Mouse (Mus musculus): ENCODE results near the gene Gm21954. TPM values are rescaled to one million over a fixed set of nuclear protein-coding genes. Genes with fewer than 3 reads are reported as not detected.

Gm21954 gene
- total RNA-seq, 2 experiments from 2014 or later = not detected

DNA sequence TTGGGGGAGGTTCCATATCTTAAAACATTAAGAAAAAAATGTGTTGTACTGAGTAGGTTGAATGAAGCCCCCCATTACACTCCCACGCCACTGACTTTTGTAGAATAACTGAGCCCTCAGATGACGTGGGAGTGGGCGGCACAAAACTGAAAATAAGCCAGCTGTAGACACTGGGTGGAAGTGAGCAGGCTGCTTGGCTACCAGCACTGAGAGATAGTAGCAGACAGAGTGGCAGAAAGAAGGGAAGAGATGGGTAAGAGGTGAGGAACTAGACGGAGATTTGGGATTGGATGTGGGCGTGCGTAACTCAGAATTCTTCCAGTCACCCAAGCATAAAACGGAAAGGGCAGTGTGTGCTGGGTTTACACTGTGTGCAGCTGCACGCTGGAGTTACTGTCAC, 6.2 kb downstream of the Gm21954 start:
- ATAC-seq (replicated peaks; ENCODE audit: low FRiP score, poor library complexity, severe bottlenecking) = no peak

DNA sequence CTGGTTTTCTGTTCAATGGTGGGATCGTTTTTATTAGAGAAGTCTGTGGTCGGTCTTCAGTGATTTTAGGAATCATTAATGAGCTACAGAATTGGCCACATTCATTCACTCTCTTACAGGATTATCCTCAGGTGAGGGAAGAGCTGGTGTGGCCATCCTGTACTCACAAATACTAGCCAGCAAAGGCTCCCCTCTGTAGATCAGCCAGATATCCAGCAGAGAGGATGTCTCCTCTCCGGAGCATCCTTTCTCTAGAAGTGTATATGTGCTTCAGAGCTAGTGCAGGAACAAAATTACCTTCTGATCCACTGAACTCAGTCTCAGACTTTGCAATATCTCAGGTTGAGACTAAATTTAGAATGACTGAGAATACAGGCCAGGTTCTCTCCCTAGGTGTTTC, 7.8 kb downstream of the Gm21954 start:
- no peak for ATAC-seq (replicated peaks; ENCODE audit: low FRiP score, poor library complexity, severe bottlenecking)

DNA sequence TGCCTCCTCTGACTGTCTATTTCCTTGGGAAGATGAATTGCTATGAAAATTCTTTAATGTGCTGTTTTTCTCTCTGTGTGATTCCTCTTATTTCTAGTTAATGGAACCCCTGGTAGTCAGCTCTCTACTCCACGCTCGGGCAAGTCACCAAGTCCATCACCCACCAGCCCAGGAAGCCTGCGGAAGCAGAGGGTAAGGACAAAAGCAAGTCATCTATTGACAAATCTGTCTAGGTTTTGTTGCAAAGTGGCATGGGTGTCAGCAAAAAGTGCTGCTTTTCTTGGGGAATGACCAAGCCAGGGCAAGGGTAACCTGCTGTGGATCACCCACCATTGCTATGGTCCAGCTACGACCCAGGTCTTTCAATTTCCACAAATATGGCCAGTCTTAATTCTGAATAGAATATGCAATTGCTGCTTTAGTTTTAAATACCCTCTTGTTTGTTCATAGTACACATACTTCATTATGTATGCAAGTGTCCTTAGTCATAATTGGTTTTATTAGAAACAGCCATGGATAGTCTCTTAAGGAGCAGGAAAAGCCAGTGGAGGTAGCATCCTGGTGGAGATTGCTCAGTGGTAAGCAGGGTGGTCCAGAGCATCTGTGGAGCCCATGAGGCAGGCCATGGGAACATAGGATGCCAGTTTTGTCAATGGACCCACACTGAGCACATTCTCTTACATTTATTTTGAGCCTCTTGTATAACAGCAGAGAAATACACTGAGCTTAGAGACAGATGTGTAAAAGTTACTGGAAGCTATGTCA, 8.9 kb downstream of the Gm21954 start:
- no peak for ATAC-seq (replicated peaks; ENCODE audit: low FRiP score, poor library complexity, severe bottlenecking)

DNA sequence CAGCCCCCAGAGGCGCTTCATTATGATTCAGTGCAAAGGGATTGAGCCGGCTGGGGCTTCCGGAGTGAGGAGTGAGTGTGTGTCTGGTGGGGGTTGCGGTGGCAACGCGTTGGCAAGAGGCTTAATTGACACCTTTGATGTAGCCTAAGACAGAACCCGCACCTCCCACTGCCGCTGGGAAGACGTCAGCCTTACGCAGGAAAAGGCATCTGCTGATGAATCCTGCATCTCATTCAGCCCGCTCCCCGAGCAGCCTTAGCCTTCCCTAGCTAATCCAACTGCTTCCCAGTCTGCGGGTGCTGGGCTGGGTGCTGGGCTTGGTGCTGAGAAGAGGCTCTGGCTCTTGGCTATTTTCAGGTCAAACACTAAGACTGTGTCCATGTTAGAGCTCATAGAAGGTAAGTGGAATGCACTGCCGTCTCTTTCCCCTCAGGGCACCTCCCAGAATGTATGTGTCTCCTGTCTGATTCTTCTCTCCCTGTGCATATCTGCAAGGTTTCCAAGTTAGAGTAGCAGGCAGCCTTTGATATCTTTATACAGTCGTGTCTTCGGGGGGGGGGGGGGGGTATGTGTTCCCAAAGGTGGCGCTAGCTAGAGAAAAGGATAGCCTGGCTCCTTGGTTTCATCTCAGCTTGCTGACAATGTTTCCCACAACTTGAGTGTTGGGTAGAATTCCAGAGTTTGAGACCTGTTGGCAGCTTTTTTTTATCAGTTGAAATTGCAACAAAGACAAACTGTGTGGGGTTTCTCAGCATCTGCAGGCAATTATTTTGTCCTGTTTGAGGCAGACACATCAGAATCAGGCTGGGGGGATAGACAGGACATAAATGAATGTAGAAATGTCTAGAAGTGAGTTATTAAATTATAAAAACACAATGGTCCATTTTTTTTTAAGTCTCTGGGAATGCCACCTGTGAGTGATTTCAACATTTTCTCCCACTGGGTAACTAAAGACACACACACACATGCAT, 10.0 kb downstream of the Gm21954 start:
- ATAC-seq (replicated peaks; ENCODE audit: low FRiP score, poor library complexity, severe bottlenecking) = no peak

DNA sequence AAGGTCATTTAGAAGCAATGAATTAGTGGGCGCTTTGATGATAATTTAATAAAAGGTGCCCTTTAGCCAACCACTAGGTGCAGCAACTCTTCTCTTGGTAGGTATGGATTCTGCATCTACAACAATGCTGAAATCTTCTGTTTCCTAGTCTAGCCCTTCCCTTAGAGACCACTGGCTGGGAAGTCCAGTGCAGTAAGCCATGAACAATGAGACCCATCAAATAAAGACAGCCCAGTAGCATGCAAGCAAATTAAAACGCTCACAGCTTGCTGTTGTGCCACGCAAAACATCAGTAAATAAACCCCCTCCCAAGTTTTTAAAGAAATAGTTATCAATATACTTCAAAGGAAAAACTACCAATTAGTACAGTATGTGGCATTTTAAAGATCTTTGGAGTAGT, 10.9 kb downstream of the Gm21954 start:
- no peak for ATAC-seq (replicated peaks; ENCODE audit: low FRiP score, poor library complexity, severe bottlenecking)

DNA sequence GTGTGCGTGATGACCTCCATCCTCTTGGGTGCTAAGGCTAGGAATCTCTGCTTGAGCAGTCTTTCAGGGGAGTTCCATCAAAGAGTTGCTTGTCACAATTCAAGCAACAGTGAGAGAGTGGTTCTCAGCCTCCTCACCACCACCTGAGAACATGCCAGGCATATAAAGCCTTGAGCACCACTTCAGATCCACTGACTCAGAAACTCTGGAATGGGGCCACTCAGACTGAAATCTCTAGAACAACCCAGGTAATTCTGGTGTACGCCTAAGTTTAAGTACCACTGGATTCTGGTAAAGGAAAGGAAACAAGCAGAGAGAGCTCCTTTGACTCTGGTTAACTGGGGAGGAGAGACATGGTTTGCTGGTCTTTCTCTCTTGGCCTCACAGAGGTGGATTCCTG, 19.5 kb downstream of the Gm21954 start:
- ATAC-seq (replicated peaks; ENCODE audit: low FRiP score, poor library complexity, severe bottlenecking) = no peak

DNA sequence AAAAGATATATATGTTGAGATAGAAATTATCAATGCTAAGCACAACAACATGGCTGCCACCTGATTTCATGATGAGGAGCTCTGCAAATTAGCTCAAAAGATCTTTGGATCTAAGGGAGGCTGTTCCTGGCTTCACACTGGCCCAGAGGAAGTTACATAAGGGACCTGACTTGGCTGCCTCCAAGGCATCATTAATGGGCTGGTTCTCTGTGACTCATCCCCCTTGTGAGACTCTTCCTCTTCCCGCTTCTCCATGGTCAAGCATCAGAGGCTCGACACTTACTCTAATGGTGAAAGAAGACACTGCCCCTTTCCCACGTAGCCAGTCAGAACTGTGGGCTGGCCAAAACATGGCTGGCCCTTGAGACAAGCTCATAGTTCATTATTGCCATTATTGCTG, 20.1 kb downstream of the Gm21954 start:
- ATAC-seq (replicated peaks; ENCODE audit: low FRiP score, poor library complexity, severe bottlenecking) = no peak

DNA sequence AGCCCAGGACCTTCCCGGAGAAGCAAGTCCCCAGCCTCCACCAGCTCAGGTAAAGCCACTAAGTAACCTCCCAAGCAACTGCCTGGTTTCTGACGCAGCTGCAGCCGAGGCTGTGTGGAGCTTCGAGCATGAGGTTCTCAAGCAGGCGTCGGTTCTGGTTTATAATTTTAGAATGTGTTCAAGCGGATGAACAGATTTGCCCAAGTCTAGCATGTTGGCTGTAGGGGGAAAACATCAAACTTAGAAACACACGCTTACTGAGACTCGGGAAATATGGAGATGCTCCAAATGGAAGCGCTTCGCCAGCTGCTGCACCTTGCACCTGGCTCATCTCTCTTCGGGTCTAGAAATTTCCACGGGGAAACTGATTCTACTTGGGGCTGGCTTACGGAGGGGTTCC, 21.0 kb downstream of the Gm21954 start:
- ATAC-seq (replicated peaks; ENCODE audit: low FRiP score, poor library complexity, severe bottlenecking) = no peak

DNA sequence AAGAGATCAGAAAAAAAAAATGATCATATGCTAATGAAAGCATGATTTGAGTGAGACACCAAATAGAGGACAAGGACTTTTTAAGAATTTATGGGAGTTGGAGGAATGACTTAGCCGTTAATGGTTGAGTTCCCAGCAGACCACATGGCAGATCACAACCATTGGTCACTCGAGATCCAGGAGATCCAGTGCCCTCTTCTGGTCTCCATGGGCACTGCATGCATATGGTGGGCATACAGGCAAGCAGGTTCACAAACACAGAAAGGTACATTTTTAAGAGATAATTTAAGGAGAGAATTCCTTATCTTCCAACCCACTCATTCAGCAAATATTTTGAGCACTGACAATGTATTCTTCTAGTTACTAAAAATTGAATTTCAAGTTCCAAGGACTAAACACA, 22.9 kb downstream of the Gm21954 start:
- no peak for ATAC-seq (replicated peaks; ENCODE audit: low FRiP score, poor library complexity, severe bottlenecking)

DNA sequence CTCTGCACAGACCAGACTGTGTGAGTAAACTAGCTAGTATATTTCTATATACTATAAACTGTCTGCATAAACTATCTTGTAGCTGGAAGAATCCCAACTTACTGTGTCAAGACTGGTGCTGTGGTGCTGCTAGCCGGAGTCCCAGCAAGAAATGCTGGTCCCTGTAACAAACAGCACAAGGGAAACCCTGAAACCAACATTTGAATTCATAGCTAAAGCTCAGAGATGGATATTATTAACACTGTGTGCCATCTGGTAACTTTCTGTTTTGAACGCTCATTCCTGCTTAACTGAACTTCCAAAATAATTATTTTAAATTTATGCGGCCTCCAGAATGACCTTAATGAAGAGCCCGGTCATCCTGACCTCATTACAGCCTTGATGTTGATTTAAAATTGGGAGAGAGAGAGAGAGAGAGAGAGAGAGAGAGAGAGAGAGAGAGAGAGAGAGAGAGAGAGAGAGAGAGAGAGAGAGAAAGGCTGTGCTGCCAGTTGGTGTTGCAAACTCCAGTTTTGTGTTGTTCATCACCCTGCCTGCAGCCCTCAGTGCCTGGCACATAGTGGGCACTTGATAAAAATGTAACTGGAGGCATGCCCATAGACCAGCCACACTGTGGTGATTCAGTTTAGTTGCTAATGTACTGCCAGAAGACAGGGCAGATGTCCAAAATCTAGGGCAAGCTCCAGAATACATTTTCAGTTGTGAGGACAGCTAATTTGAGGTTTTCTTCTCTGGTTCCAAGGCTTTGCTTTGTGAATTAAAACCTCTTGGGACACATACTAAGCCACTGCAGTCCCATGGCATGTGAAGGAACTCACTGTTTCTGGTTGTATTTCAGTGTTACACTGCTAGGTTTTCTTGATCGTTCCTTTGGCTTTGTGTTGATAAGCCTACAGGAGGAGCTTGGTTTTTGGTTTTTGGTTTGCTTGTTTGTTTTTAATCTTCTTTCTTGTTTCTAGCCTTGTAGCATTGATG, 24.2 kb downstream of the Gm21954 start:
- no peak for ATAC-seq (replicated peaks; ENCODE audit: low FRiP score, poor library complexity, severe bottlenecking)

DNA sequence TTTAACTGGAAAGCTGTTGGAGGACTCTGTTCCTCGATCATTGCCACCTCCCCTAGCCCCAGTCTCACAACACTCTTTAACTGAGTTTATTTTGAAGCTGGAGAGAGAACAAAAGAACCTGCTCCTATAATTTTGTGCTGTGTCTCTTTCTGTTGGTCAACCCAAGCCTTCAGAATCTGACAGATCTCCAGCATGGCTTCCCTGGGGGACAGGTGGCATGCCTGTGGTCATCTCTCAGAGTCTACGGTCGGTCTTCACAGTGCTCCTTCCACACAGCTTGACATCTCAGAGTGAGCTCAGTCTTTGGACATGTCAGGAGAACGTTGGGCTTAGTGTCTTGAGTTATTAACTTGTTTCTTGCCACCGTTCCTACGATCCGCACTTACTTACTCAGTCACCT, 25.3 kb downstream of the Gm21954 start:
- ATAC-seq (replicated peaks; ENCODE audit: low FRiP score, poor library complexity, severe bottlenecking) = no peak

DNA sequence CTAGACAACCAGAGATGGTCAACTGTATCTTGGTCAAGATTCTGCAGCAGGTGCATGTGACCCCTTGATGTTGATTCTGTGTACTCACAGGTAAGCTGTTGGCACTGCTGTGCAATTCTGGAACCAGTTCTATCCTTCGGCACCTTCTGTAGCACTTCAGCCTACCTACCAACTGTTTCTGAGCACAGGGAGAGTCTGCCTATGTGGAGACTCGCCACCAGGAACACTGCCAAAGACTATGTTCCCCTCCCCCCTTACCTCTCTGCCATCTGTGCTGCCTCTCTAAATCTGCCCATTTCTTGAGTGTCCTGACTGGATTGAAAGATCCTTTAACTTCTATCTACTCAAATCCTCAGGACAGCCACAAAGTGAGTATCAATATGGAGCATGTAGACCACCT, 28.3 kb downstream of the Gm21954 start:
- ATAC-seq (replicated peaks; ENCODE audit: low FRiP score, poor library complexity, severe bottlenecking) = no peak

DNA sequence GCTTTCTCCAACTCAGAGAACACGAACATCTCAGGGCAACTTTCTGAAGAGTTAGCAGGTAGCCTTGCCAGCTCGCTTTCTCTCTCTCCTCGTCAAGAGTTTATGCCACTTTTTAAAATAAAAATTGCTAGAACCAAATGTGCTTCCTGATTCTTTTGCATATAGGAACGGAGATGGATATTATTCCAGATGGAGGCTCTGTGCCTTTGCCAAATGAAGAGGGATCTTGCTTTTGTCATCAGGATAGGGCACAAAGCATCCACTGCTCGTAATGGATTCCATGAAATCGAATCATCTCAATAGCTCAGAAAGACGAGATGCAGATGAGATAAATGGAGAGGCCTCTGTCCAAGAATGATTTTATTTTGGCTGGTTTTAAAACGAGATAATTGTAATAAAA, 28.7 kb downstream of the Gm21954 start:
- no peak for ATAC-seq (replicated peaks; ENCODE audit: low FRiP score, poor library complexity, severe bottlenecking)

DNA sequence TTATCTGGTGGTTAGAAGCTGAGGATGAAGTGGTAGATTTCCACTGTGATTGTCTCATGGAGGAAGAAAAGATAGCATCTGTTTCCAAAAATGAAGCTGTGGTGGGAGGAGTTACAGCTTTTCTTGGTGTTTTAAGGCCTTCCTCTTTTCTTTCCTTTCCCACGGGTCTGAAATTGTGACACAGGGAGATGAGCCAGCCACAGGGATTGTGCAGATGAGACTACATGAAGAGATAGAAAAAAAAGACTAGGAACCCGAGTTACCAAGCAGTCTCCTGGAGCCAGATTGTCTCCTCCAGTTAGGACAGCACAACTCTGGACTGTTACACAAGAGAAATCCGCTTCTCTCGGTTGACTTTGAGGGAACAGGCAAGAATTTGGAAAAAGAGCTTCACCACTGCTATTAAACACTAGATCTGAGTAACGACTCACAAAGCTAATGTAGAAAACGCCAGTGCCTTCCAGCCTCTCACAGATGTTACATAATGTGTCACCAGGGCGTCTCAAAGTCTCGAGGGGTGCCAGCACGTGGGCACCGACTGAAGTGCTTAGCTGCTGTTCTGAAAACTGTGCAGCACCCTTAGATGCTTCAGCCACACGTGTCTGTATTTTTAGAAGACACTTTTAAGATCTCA, 29.9 kb downstream of the Gm21954 start:
- no peak for ATAC-seq (replicated peaks; ENCODE audit: low FRiP score, poor library complexity, severe bottlenecking)

DNA sequence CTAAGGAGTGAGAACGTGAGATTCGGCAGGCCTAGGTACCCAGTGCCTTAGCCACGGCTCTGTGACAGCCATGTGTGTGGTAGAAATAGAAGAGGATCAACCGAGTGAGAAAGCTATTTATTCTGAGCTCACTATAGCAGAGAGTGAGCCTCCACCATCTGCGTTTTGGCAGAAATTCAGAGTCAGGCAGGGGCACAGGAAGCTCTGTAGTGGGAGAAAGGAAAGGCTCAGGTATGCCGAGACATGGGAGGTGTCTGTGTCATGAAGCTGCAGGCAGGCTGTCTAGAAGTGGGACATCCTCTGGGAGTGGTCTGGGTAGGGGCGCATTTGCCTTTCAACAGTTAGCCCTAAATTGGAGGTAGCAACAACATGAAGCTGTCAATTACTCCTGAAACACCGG, 31.7 kb downstream of the Gm21954 start:
- no peak for ATAC-seq (replicated peaks; ENCODE audit: low FRiP score, poor library complexity, severe bottlenecking)

DNA sequence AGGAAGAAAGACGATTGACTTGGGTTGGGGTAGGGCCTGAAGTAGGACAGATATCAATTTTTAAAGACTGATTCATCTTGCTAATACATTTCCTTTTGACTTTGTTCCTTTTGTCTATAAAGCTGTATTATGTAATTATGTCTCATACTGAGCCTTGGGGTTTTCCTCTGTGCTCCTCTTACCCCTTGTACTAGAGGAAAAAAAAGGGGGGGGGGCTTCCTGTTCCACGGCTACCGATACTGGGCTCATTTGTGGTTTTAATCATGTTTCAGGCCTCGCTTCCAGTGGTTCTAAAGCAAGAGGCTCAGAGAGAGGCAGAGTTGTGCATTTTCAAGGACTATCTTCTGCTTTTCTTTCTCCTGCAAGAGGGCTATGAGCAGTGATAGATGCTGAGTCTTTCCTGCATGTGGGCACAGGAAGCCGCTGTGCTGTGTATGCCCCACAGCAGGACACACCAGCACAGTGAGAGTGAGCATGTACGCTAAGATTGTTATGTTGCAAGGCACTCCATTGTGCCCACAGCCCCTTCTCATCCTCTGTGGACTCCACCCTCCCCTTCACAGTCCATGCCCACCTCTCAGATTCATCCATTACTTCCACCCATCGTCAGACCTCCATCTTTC, 33.1 kb downstream of the Gm21954 start:
- ATAC-seq (replicated peaks; ENCODE audit: low FRiP score, poor library complexity, severe bottlenecking) = no peak

DNA sequence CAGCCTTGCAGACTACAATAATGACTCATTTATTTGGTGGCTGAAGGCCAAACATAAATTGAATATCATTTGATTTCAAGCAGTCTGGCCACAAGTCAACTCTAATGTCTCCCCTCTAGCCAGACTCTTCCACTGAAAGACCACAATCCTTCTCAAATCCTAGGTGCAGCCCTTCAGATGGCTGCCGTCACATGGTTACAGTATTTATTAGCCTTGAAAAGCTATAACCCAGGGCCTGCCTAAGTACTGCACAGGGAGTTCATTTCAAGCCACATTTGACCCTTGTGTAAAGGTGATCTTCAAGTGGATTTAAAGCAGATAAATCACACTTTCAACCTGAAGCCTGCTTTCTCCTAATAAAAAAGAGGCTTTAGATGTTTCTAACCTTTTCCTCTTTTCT, 37.7 kb downstream of the Gm21954 start:
- no peak for ATAC-seq (replicated peaks; ENCODE audit: low FRiP score, poor library complexity, severe bottlenecking)

DNA sequence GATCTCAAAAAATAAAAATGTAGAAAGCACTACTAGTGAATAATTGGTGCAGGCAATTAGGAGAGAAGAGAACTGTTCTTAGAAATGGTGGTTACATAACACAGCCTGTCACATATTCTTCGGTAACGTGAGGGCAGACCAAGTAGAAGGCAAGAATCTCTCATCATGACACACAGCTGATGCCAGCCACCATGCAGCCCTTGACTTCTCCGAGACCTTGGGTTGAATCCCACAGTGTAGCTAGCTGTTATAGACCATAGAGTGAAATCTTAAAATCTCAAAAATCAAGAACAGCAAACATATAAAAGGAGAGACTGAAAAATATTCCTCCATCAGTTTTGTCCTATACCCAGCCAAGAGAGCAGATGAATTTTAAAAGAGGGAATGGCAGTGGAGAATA, 40.8 kb downstream of the Gm21954 start:
- no peak for ATAC-seq (replicated peaks; ENCODE audit: low FRiP score, poor library complexity, severe bottlenecking)

DNA sequence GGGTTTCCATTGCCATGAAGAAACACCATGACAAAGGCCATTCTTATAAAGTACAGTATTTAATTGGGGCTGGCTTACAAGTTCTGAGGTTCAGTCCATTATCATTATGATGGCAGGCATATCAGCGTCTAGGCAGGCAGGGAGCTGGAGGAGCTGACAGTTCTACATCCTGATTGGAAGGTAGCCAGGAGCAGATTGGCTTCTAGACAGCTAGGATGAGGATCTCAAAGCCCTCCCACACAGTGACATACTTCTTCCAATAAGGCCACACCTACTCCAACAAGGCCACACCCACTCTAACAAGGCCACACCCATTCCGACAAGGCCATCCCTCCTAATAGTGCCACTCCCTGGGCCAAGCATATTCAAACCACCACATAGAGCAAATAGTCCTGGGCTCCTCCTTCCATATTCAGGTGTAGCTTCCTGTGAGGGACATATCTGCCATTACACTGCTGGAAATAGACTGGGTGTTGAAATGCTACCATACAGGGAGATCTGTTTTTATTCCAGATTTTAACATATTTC, 41.9 kb downstream of the Gm21954 start:
- no peak for ATAC-seq (replicated peaks; ENCODE audit: low FRiP score, poor library complexity, severe bottlenecking)
